Mouse (Mus musculus): Measurements from ENCODE around the gene Hnrnpr. TPM values are rescaled to one million over a fixed set of nuclear protein-coding genes. Genes with fewer than 3 reads are reported as not detected.
A peak's percentile ranks its signal among the peaks of the same experiment; 100 is the strongest.

Gene Hnrnpr
- total RNA-seq, 4 experiments from 2014 or later, result 18.3 to 26.7 (median 21.0) TPM

GRCm38 (mm10) chr4:136308355-136308754, 2.4 kb upstream of the Hnrnpr start:
- DNase-seq (ENCODE audit: low spot score in 2 of 2), result no peak

GRCm38 (mm10) chr4:136309780-136310179, 962 bp upstream of the Hnrnpr start:
- DNase-seq (ENCODE audit: low spot score in 2 of 2), result no peak

DNA sequence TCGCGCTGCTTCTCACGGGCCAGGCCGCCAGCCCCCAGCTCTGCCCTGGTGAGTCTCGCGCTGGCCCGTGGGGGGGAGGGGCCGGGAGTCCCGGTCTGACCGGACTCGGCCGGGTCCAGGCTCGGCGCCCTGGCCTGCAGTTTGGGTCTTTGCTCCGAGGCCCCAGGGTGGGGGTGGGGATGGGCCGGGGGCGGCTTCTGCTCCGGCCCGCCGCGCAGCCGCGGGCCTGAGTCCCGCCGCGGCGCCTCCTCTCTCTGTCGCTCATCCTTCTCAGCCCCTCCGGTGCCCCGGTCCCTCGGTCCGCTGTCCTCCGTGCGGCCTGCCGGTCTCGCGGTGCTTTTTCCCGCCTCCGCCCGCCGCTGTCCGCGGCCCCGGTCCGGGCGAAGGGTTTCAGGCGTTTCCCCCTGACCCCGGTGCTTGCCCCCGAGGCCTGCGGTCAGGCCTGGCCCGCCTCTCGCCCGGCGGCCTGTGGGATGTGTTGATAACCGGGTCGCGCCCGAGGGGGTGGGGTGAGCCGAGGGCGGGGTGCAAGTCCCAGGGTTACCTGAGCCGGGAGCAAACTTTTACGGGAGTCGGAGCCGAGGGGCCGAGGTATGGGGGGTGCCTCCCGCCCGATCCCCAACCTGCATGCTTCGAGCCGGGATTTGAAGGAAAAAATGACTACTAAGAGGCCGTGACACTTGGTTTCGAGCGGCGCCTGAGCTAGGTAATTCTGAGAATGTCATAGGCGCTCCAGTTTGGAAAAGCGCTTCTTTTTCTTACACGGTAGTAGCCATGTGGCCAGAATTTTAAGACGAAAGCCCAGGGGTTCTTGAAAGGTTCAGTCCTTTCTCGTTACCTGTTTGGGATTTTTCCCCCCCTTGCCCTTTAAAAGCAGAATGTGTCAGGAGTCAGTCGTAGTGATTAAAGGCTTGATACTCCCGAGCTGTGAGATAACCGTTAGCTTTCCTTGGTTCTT, 579 bp downstream of the Hnrnpr start:
- DNase-seq (ENCODE audit: low spot score in 2 of 2), result peak; percentile 30 to 32

GRCm38 (mm10) chr4:136312616-136313015, 1.9 kb downstream of the Hnrnpr start:
- no peak for DNase-seq (ENCODE audit: low spot score in 2 of 2)

DNA sequence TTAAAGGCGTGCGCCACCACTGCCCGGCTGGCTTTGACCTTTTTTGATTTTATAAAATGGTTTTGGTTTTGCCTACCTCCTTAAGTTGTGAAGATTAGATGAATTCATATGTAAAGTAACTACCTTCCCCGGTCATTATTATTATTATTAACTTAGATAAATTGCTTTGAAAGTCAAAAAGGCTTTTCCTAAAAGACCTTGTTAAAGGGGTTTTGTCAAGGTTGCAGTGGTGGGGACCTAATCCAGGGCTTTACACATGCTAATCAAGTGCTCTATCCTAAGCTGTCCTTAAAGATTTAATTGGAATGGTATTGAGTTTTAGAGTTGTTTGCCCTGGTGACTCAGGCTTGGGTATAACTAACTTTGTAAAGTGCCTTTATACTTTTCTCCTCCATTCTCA, 6.9 kb downstream of the Hnrnpr start:
- DNase-seq (ENCODE audit: low spot score in 2 of 2), result no peak

GRCm38 (mm10) chr4:136320016-136320415, 9.3 kb downstream of the Hnrnpr start:
- DNase-seq (ENCODE audit: low spot score in 2 of 2), result no peak

DNA sequence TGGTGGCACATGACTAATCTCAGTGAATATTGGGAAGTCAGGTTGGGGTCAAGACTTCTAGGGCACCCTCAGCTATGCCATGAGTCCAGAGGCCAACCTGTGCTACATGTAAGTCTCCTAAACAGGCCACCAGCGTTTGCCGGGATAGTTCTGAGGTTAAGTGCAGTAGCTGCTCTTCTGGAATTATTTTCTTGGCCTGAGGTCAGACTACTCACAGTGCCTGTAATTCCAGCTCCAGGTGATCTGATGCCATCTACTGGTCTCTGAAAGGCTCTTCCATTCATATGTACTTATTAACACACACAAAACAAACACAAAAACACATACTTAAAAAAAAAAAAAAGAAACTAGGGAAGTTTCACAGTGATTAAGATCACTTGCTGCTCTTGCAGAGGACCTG, 13.5 kb downstream of the Hnrnpr start:
- DNase-seq (ENCODE audit: low spot score in 2 of 2), result peak in 1 of 2 experiments; percentile 8

DNA sequence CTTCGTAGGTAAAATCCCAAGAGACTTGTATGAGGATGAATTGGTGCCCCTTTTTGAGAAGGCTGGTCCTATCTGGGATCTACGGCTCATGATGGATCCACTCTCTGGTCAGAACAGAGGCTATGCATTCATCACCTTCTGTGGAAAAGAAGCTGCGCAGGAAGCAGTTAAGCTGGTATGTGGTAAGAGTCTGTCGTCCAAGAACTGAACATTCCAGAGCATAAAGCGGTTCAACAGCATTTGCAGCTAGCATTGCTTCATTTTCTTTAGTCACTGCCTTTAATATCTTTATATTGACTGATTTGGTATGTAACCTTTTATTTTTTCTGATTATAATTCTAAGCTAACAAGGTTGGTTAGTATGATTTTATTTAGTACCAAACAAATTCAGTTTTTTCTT, 16.5 kb downstream of the Hnrnpr start:
- DNase-seq (ENCODE audit: low spot score in 2 of 2), result no peak

GRCm38 (mm10) chr4:136328115-136328514, 17.4 kb downstream of the Hnrnpr start:
- DNase-seq (ENCODE audit: low spot score in 2 of 2), result no peak

DNA sequence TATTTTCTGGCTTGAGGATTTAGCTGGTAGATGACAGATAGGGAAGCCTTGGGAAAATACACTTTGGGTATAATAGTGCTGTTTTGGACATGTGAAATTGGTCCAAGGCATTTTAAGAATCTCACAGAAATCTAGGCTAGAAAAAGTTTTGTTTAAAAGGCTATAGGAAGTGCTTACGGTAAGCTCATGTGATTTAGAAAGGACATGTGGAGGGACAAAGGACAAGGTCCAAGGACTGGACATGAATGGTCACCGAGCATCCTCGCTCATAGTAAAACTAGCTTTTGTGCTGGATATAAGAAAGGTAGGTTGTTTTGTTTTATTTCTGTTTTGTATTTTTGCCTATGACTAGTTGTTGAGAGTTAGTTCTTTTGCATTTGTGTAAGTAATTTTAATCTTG, 21.0 kb downstream of the Hnrnpr start:
- DNase-seq (ENCODE audit: low spot score in 2 of 2), result no peak

GRCm38 (mm10) chr4:136333191-136333590, 22.4 kb downstream of the Hnrnpr start:
- no peak for DNase-seq (ENCODE audit: low spot score in 2 of 2)

DNA sequence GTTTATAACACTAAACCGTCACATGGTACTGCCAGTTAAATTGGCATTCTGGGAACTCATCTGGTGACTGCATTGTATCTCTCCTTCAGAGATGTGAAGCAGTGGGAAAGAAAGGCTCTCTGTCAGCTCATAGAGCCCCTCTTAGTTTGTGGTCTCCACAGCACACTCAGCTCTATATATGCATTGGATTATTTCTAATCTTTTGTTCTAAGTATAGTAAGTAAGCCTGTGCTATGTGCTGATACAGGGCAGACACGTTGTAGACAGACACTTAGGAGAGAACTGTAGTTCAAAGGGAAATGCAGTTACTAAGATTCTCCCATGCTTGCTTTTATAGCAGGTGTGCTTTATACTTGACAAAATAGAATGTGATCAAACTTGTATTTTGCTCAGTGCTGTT, 24.3 kb downstream of the Hnrnpr start:
- no peak for DNase-seq (ENCODE audit: low spot score in 2 of 2)

DNA sequence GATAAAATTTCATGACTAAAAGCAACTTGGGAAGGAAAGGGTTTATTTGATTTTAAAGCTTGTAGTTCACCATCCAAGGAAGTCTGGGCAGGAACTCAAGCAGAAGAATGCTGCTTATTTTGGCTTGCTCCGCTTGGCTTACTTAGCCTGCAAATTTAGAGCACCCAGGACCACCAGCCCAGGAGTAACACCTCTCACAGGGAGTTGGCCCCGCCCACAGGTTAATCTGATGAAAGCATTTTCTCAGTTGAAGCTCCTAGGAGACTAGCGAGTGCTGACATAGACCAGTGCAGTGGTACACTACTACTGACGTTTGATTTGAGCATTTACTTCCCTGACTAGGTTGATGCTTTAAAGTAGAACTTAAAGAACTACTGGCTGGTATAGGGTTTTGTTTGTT, 26.4 kb downstream of the Hnrnpr start:
- DNase-seq (ENCODE audit: low spot score in 2 of 2), result no peak

- no peak for DNase-seq (ENCODE audit: low spot score in 2 of 2)
These were observed 38.9 kb downstream of the Hnrnpr start for GRCm38 (mm10) chr4:136349616-136350015.

GRCm38 (mm10) chr4:136357026-136357425, 46.3 kb downstream of the Hnrnpr start:
- DNase-seq (ENCODE audit: low spot score in 2 of 2), result no peak

- DNase-seq (ENCODE audit: low spot score in 2 of 2), result no peak
These were observed 46.7 kb downstream of the Hnrnpr start for GRCm38 (mm10) chr4:136357429-136357828.

DNA sequence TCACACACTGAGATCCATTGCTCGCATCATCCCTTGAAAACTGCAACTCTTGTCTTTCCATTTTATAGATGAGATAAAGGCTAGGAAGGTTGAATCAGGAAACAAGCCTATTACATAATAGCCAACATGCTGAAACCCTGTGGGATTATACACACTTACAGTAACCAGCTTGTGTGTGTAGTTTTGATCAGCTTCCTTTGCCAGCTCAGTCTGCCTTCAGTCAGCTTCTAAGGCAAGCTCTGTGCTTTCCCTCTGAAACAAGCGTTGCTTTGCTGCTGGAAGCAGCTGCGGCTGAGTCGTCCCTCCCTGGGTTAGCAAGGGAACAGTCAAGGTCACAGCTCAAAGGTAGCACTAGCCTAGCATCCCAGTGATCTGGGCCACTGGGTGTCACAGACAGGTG, 57.1 kb downstream of the Hnrnpr start:
- DNase-seq (ENCODE audit: low spot score in 2 of 2), result no peak

DNA sequence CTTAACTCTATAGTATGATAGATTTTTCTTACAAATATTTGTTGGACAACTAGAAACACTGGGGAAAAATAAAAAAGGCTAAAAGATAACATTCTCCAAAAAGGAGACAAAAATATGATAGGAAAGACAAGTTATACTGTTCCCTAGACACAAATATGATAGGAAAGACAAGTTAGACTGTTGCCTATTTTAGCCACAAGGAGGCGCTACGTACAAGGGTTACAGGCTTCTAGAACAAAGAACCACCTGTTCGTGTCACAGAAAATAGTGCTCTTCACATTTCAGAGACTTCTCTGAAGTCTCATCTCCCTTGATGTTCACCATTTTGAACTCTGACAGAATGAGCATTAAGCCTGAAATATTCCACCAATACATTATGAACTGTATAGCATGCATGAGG, 59.0 kb downstream of the Hnrnpr start:
- no peak for DNase-seq (ENCODE audit: low spot score in 2 of 2)

- DNase-seq (ENCODE audit: low spot score in 2 of 2), result no peak
These were observed 62.9 kb downstream of the Hnrnpr start for GRCm38 (mm10) chr4:136373494-136374181.

GRCm38 (mm10) chr4:136377001-136377400, 66.3 kb downstream of the Hnrnpr start:
- no peak for DNase-seq (ENCODE audit: low spot score in 2 of 2)

- DNase-seq (ENCODE audit: low spot score in 2 of 2), result no peak
These were observed 72.3 kb downstream of the Hnrnpr start for GRCm38 (mm10) chr4:136383052-136383451.

DNA sequence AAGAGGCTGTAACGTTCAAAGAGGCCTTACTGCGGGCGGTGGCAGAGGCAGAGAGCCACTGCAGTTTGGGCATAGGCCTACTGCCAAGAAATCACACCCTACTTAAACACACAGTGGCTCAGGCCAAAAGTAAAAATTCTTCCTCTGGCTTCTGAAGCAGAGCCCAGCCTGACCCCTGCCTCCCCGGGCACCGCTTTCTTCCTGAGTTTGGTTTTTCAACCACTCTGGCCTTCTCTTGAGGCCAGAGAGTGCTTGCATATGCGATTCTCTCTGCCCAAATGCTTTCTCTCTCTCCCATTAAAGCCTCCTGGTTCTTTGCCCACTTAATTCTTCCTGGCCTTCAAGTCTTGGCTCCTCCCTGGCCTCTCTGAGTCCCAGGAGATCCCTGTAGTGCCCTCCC, 73.1 kb downstream of the Hnrnpr start:
- DNase-seq (ENCODE audit: low spot score in 2 of 2), result no peak

- DNase-seq (ENCODE audit: low spot score in 2 of 2), result no peak
These were observed 76.5 kb downstream of the Hnrnpr start for GRCm38 (mm10) chr4:136387261-136387660.
